Mouse (Mus musculus) bone marrow macrophage, adult 2 months (primary cell): ENCODE data around the gene Gm49369.

Experiments used
- CTCF ChIP-seq: IDR thresholded peaks from 2 replicates; pipeline ENCODE4 v1.5.1; 2012; ENCODE audit warnings: low read depth, mild to moderate bottlenecking, low read length, moderate library complexity
- POLR2A ChIP-seq: IDR thresholded peaks from 2 replicates; pipeline ENCODE4 v1.6.1; 2012; ENCODE audit warnings: mild to moderate bottlenecking, low read depth, low read length, borderline replicate concordance

DNA sequence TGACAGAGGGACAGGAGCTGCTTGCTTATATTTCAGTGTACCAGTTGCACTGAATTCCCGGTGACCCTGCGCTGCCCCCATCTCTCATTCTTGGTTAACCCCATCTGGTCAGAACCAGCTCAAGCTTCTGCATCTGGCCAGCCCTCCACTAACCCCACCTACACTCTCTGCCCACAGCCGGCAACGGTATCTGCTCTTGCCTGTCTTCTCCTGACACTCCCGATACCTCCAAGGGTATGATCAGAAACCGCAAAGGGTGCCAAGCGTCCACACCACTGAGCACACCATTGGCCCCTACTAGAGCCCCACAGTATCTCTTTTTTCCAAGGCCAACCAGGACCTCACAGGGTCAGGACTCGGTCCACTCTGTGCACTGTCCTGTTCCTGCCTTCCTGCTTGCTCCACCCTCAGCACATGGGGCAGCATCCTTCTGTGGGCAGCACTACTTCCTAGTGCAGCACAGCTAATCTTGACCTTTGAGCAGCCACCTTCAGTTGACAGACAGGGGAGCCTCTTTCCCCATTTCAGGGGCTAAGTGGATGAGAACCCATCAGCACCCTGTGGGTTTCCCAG, 27.7 kb downstream of the Gm49369 start:
- TF ChIP-seq CTCF: no peak
- TF ChIP-seq POLR2A: no peak
